Mouse (Mus musculus) left cerebral cortex, postnatal 4 days (tissue): ENCODE results near the gene Ucn3. TPM values are rescaled to one million over a fixed set of nuclear protein-coding genes. Genes with fewer than 3 reads are reported as not detected.
"Not testable (repeated sequence)": the region's sequence is repeated elsewhere in the genome, so short reads cannot be mapped to it uniquely, and the experiment has no call there.

Experiments
- DNase-seq: peaks from one replicate; pipeline ENCODE4 v3.0.0-alpha.2; 2022
- intact Hi-C: fragments of 180-260 bp; cut with DNase I; formaldehyde crosslinking; loops from one replicate; pipeline ENCODE4 v1.15.1; 2025
- total RNA-seq, 2 experiments: library from RNA; stranded (reverse); gene quantifications; 2 replicates each; pipeline ENCODE4 v1.2.3; 2021

Ucn3 gene
- total RNA-seq: under 1 TPM in 1 of 2 experiments, not detected in 1; 0.24 TPM

- no peak for DNase-seq
- intact Hi-C loops: no loop called here
Observed at GRCm38 (mm10) chr13:3945249-3945648, at the start of gene Ucn3. TSS of gene Ucn3 (minus strand) at chr13:3945349.

- no peak for DNase-seq
- intact Hi-C loops: no loop called here
Observed at GRCm38 (mm10) chr13:3992081-3992480, 46.9 kb upstream of the Ucn3 start.

- DNase-seq: no peak
- intact Hi-C loops: no loop called here
Observed at GRCm38 (mm10) chr13:3968849-3969248, 23.7 kb upstream of the Ucn3 start.

GRCm38 (mm10) chr13:3951198-3951914, 6.2 kb upstream of the Ucn3 start:
- no peak for DNase-seq
- intact Hi-C loops: no loop called here

GRCm38 (mm10) chr13:3949477-3949876, 4.3 kb upstream of the Ucn3 start:
- no peak for DNase-seq
- intact Hi-C loops: no loop called here

- intact Hi-C loops: no loop called here
- no peak for DNase-seq
Observed at GRCm38 (mm10) chr13:3947267-3947666, 2.1 kb upstream of the Ucn3 start.

- no peak for DNase-seq
- intact Hi-C loops: no loop called here
Observed at GRCm38 (mm10) chr13:3944699-3945098, 450 bp downstream of the Ucn3 start.

- DNase-seq: no peak
- intact Hi-C loops: no loop called here
Observed at GRCm38 (mm10) chr13:3926046-3926445, 19.1 kb downstream of the Ucn3 start.

GRCm38 (mm10) chr13:3925632-3926031, 19.5 kb downstream of the Ucn3 start:
- DNase-seq: no peak
- intact Hi-C loops: no loop called here

- intact Hi-C loops: no loop called here
- no peak for DNase-seq
Observed at GRCm38 (mm10) chr13:3924483-3924882, 20.7 kb downstream of the Ucn3 start.

- DNase-seq: peak; percentile 94
- intact Hi-C loops: no loop called here
Observed at GRCm38 (mm10) chr13:3917571-3918311, 27.4 kb downstream of the Ucn3 start, which contains the start of the genes Net1 and Tubal3. TSS of gene Net1 (minus strand) at chr13:3918220. TSS of gene Tubal3 (plus strand) at chr13:3918274.

- DNase-seq: no peak
- intact Hi-C loops: no loop called here
Observed at GRCm38 (mm10) chr13:3913504-3913903, 31.6 kb downstream of the Ucn3 start.

- DNase-seq: no peak
- intact Hi-C loops: no loop called here
Observed at GRCm38 (mm10) chr13:3910356-3910755, 34.8 kb downstream of the Ucn3 start.

GRCm38 (mm10) chr13:3908262-3908661, 36.9 kb downstream of the Ucn3 start:
- intact Hi-C loops: no loop called here
- DNase-seq: no peak

- no peak for DNase-seq
- intact Hi-C loops: no loop called here
Observed at GRCm38 (mm10) chr13:3907151-3907696, 37.9 kb downstream of the Ucn3 start.

GRCm38 (mm10) chr13:3899301-3899700, 45.8 kb downstream of the Ucn3 start:
- intact Hi-C loops: no loop called here
- no peak for DNase-seq

GRCm38 (mm10) chr13:3898202-3898601, 46.9 kb downstream of the Ucn3 start:
- intact Hi-C loops, DNase-seq: not testable (repeated sequence)

GRCm38 (mm10) chr13:3896913-3897312, 48.2 kb downstream of the Ucn3 start:
- DNase-seq: peak; percentile 56
- intact Hi-C loops: no loop called here

- intact Hi-C loops: no loop called here
Observed at GRCm38 (mm10) chr13:3896032-3896431, 49.1 kb downstream of the Ucn3 start.

GRCm38 (mm10) chr13:3895397-3895980, 49.7 kb downstream of the Ucn3 start:
- intact Hi-C loops: no loop called here
- DNase-seq: no peak

More at GRCm38 (mm10) chr13:3896032-3896431, 49.1 kb downstream of the Ucn3 start:
- DNase-seq: no peak

- intact Hi-C loops: no loop called here
- DNase-seq: no peak
Observed at GRCm38 (mm10) chr13:3894549-3894948, 50.6 kb downstream of the Ucn3 start.
